Mouse (Mus musculus): ENCODE measurements around the gene 1700023F06Rik. TPM values are rescaled to one million over a fixed set of nuclear protein-coding genes. Genes with fewer than 3 reads are reported as not detected.

The 1700023F06Rik gene
- polyA plus RNA-seq, 1 experiment from 2014 or later, result not detected

GRCm38 (mm10) chr11:103172392-103173040, 35.8 kb downstream of the 1700023F06Rik start:
- Histone ChIP-seq H3K36me3 (no peaks in the 10 kb centered on the region), H3K4me1 (peaks cover 46% of the 10 kb centered on the region), H3K4me3 (0 out of 2 replicates have a peak overlapping the region, but pooled peaks have one; percentile 68), H3K27me3 (replicated peaks) (peaks cover 60% of the 10 kb centered on the region), H3K9me3 (no peaks in the 10 kb centered on the region), H3K9ac (no peak overlapping the region), H3K4me2 (peak overlapping the region; percentile 96; the same call in 1 of the 2 replicates), H3K27ac (replicated peaks) (no peak overlapping the region)
- no peak for ATAC-seq (ENCODE audit: extremely low read depth, insufficient number of reproducible peaks, low FRiP score, low TSS enrichment)
- WGBS, result 41% methylated on average over 6 of the region's 6 CpGs

GRCm38 (mm10) chr11:103171703-103172391, 36.5 kb downstream of the 1700023F06Rik start:
- ATAC-seq (ENCODE audit: extremely low read depth, insufficient number of reproducible peaks, low FRiP score, low TSS enrichment), result no peak
- no peaks in the 10 kb centered on the region for H3K9me3 ChIP-seq
- peaks cover 63% of the 10 kb centered on the region for H3K27me3 ChIP-seq (replicated peaks)
- peak overlapping the region; percentile 96 for H3K4me2 ChIP-seq
- peak overlapping the region; percentile 83; the same call in 1 of the 2 replicates for H3K9ac ChIP-seq
- WGBS, result 38% methylated on average over 9 of the region's 9 CpGs
- H3K4me3 ChIP-seq, result peak overlapping the region; percentile 68
- no peaks in the 10 kb centered on the region for H3K36me3 ChIP-seq
- H3K27ac ChIP-seq (replicated peaks), result 0 out of 2 replicates have a peak overlapping the region, but pooled peaks have one; percentile 12
- peaks cover 39% of the 10 kb centered on the region for H3K4me1 ChIP-seq

GRCm38 (mm10) chr11:103171286-103171620, 37.1 kb downstream of the 1700023F06Rik start:
- no peak for ATAC-seq (ENCODE audit: extremely low read depth, insufficient number of reproducible peaks, low FRiP score, low TSS enrichment)
- Histone ChIP-seq H3K27ac (replicated peaks) (no peak overlapping the region), H3K9ac (peak overlapping the region; percentile 83), H3K4me2 (peak overlapping the region; percentile 96), H3K36me3 (no peaks in the 10 kb centered on the region), H3K4me3 (peak overlapping the region; percentile 68), H3K4me1 (peaks cover 35% of the 10 kb centered on the region), H3K27me3 (replicated peaks) (peaks cover 67% of the 10 kb centered on the region), H3K9me3 (no peaks in the 10 kb centered on the region)
- WGBS, result 3% methylated on average over 23 of the region's 23 CpGs

- ATAC-seq (ENCODE audit: extremely low read depth, insufficient number of reproducible peaks, low FRiP score, low TSS enrichment), result no peak
- peaks cover 72% of the 10 kb centered on the region for H3K27me3 ChIP-seq (replicated peaks)
- peak within 1 kb of the TSS; percentile 83 for H3K9ac ChIP-seq
- H3K36me3 ChIP-seq, result no peaks in the 10 kb centered on the region
- H3K4me1 ChIP-seq, result peaks cover 29% of the 10 kb centered on the region
- H3K9me3 ChIP-seq, result no peaks in the 10 kb centered on the region
- H3K27ac ChIP-seq (replicated peaks), result 0 out of 2 replicates have a peak within 1 kb of the TSS, but pooled peaks have one; percentile 12
- peak within 1 kb of the TSS; percentile 96 for H3K4me2 ChIP-seq
- peak within 1 kb of the TSS; percentile 68 for H3K4me3 ChIP-seq
- 2% methylated on average over 64 of the region's 84 CpGs for WGBS
Measured at GRCm38 (mm10) chr11:103170494-103171285, 37.7 kb downstream of the 1700023F06Rik start, which contains the start of gene Fmnl1. Fmnl1 (plus strand) TSS chr11:103171107.

- no peak for ATAC-seq (ENCODE audit: extremely low read depth, insufficient number of reproducible peaks, low FRiP score, low TSS enrichment)
- no peaks in the 10 kb centered on the region for H3K9me3 ChIP-seq
- no peaks in the 10 kb centered on the region for H3K36me3 ChIP-seq
- H3K27ac ChIP-seq (replicated peaks), result no peak overlapping the region
- H3K4me3 ChIP-seq, result peak overlapping the region; percentile 68
- 44% methylated on average over 3 of the region's 3 CpGs for WGBS
- peak overlapping the region; percentile 83 for H3K9ac ChIP-seq
- H3K4me2 ChIP-seq, result peak overlapping the region; percentile 96
- H3K4me1 ChIP-seq, result peaks cover 27% of the 10 kb centered on the region
- H3K27me3 ChIP-seq (replicated peaks), result peaks cover 72% of the 10 kb centered on the region
Measured at GRCm38 (mm10) chr11:103170111-103170493, 38.3 kb downstream of the 1700023F06Rik start.

- Histone ChIP-seq H3K27me3 (replicated peaks) (peaks cover 72% of the 10 kb centered on the region), H3K4me2 (no peak overlapping the region), H3K27ac (replicated peaks) (no peak overlapping the region), H3K9ac (no peak overlapping the region), H3K4me1 (peaks cover 23% of the 10 kb centered on the region), H3K36me3 (no peaks in the 10 kb centered on the region), H3K9me3 (no peaks in the 10 kb centered on the region), H3K4me3 (no peak overlapping the region)
- ATAC-seq (ENCODE audit: extremely low read depth, insufficient number of reproducible peaks, low FRiP score, low TSS enrichment), result no peak
- WGBS, result 77% methylated on average over 5 of the region's 5 CpGs
Measured at GRCm38 (mm10) chr11:103169664-103170063, 38.7 kb downstream of the 1700023F06Rik start.

GRCm38 (mm10) chr11:103168690-103169390, 39.5 kb downstream of the 1700023F06Rik start:
- no peak overlapping the region for H3K27ac ChIP-seq (replicated peaks)
- peaks cover 25% of the 10 kb centered on the region for H3K4me1 ChIP-seq
- H3K9ac ChIP-seq, result no peak overlapping the region
- H3K4me2 ChIP-seq, result no peak overlapping the region
- ATAC-seq (ENCODE audit: extremely low read depth, insufficient number of reproducible peaks, low FRiP score, low TSS enrichment), result no peak
- no peaks in the 10 kb centered on the region for H3K36me3 ChIP-seq
- peaks cover 71% of the 10 kb centered on the region for H3K27me3 ChIP-seq (replicated peaks)
- WGBS, result 25% methylated on average over 9 of the region's 9 CpGs
- no peaks in the 10 kb centered on the region for H3K9me3 ChIP-seq
- H3K4me3 ChIP-seq, result no peak overlapping the region

- WGBS, result 13% methylated on average over 10 of the region's 10 CpGs
- ATAC-seq (ENCODE audit: extremely low read depth, insufficient number of reproducible peaks, low FRiP score, low TSS enrichment), result no peak
Measured at GRCm38 (mm10) chr11:103164391-103164790, 44.0 kb downstream of the 1700023F06Rik start.

GRCm38 (mm10) chr11:103162132-103162531, 46.2 kb downstream of the 1700023F06Rik start:
- no peaks in the 10 kb centered on the region for H3K9me3 ChIP-seq
- no peak overlapping the region for H3K4me2 ChIP-seq
- H3K36me3 ChIP-seq, result no peaks in the 10 kb centered on the region
- 88% methylated on average over 5 of the region's 5 CpGs for WGBS
- no peak for ATAC-seq (ENCODE audit: extremely low read depth, insufficient number of reproducible peaks, low FRiP score, low TSS enrichment)
- H3K4me1 ChIP-seq, result peaks cover 19% of the 10 kb centered on the region
- H3K27me3 ChIP-seq (replicated peaks), result 0 out of 2 replicates have a peak, but pooled peaks cover 9% of the 10 kb centered on the region
- H3K9ac ChIP-seq, result no peak overlapping the region
- no peak overlapping the region for H3K27ac ChIP-seq (replicated peaks)
- no peak overlapping the region for H3K4me3 ChIP-seq

More at GRCm38 (mm10) chr11:103164391-103164790, 44.0 kb downstream of the 1700023F06Rik start:
- Histone ChIP-seq H3K27ac (replicated peaks) (no peak overlapping the region), H3K9me3 (no peaks in the 10 kb centered on the region), H3K4me1 (peaks cover 8% of the 10 kb centered on the region), H3K4me3 (no peak overlapping the region; the same call in 1 of the 2 replicates), H3K4me2 (peak overlapping the region; percentile 35), H3K9ac (0 out of 2 replicates have a peak overlapping the region, but pooled peaks have one; percentile 28), H3K27me3 (replicated peaks) (peaks cover 26% of the 10 kb centered on the region), H3K36me3 (no peaks in the 10 kb centered on the region)

GRCm38 (mm10) chr11:103161449-103161848, 46.9 kb downstream of the 1700023F06Rik start:
- WGBS, result 70% methylated on average over 7 of the region's 7 CpGs

More at GRCm38 (mm10) chr11:103161449-103161848, 46.9 kb downstream of the 1700023F06Rik start:
- Histone ChIP-seq H3K9me3 (no peaks in the 10 kb centered on the region), H3K9ac (no peak overlapping the region), H3K4me3 (no peak overlapping the region), H3K4me1 (peaks cover 19% of the 10 kb centered on the region), H3K27me3 (replicated peaks) (0 out of 2 replicates have a peak, but pooled peaks cover 7% of the 10 kb centered on the region), H3K4me2 (no peak overlapping the region), H3K36me3 (no peaks in the 10 kb centered on the region), H3K27ac (replicated peaks) (no peak overlapping the region)
- ATAC-seq (ENCODE audit: extremely low read depth, insufficient number of reproducible peaks, low FRiP score, low TSS enrichment), result no peak
